Mouse (Mus musculus) mammary gland, adult 2 months (tissue): ENCODE data around the gene Hpcal4. TPM values are rescaled to one million over a fixed set of nuclear protein-coding genes. Genes with fewer than 3 reads are reported as not detected.

Source experiments
- polyA plus RNA-seq: library from polyadenylated mRNA; depleted of rRNA; stranded (reverse); fragments of >200 nt; gene quantifications from 2 replicates; pipeline ENCODE4 v1.2.3, GENCODE M21; 2012; ENCODE audit warnings: low replicate concordance; rRNA removed

The Hpcal4 gene
- polyA plus RNA-seq: 0.27 and 0.92 TPM in 2 replicates

DNA sequence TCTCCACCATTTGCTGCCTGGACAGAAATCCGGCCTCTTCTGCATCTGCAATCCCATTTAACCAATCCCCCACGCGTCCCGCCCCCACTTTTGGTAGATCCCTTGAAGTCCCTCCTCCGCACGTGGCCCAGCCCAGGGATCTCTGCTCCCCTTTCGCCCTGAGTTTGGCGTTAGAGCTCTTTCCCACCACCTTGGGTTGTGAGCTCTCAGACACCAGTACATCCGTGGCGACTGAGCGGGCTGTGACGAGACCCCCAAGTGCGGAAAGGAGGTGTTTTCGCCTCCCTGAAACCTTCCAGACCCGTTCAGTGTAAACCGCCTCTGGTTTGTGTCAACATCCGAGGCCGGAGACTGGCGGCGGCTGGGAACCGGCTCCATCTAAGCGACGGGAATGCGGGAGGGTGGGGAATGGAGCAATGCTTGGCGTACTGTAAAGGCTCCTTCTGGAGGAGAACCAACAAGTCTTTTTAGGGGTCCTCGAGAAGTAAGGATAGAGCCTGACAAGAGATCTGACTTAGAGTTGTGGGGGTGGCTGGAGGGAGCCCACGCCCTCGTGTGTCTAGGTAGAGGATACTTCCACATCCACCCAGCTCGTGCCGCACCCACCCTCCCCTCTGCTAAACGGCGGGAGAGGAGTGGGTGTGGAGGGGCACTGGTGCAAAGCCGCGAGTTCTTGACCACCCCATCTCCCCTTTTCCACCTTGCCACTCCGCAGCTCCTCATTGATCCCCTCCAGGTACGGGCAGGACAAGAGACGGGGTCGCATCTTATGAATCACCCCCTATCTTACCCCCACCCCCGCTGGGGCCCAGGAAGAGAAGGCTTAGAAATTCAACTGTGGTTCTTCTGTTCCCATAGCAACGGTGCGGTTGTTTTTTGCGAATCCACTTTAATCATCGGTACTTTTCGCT is at the start of gene Hpcal4:
Gene Hpcal4 (plus strand): TSS at position 900 of the 911 bp plus-strand sequence.

DNA sequence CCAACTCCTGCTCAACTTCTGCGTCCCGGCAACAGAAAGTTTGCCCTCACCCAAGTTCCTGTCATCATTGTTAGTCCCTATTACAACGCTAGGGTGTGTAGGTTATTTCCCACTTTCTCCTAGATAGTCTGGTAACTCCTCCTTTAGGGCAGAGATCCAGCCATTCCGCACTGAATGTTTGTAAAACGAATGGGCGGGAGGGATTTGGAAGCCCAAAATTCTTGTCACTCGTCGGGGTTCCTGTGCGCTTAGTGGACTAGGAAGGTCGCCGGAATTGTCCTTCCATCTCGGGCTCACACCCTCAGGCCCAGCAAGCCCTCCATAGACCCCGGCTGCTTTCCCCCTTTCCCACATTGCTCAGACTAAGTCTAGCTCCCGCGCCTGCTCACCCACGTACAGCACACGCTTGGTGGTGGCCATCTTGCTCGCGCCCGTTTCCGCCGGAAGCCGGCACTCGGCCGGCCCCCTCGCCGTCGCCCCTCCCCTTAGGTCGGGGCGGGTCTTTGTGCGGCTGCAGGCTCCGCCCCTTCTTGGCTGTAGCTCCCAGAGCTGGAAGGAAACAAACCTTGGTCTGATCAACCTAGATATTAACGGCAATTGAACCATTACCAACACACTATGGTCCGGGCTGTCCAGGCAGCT is 43.4 kb upstream of the Hpcal4 start, which contains the start of gene Ppie:
Gene Ppie (minus strand): TSS at position 439 of the 642 bp plus-strand sequence.

GRCm38 (mm10) chr4:123201186-123202093 is 18.4 kb downstream of the Hpcal4 start, which contains the start of gene Nt5c1a:
Gene Nt5c1a (plus strand): TSS chr4:123201504.

GRCm38 (mm10) chr4:123233492-123234084 is 50.6 kb downstream of the Hpcal4 start, which contains the start of gene Heyl:
Gene Heyl (plus strand): TSS chr4:123233556.

Other genes starting within 250 kb of the Hpcal4 start
- gene Mfsd2a, start 222.0 kb upstream of the Hpcal4 start, polyA plus RNA-seq: 16.9 and 31.4 TPM in 2 replicates
- 22.7 and 23.3 TPM in 2 replicates for gene Mycl, start 187.6 kb upstream of the Hpcal4 start, polyA plus RNA-seq
- gene Trit1, start 166.6 kb upstream of the Hpcal4 start, polyA plus RNA-seq: 7.5 and 9.3 TPM in 2 replicates
- gene Bmp8b, start 78.1 kb upstream of the Hpcal4 start, polyA plus RNA-seq: 0.31 and 0.50 TPM in 2 replicates
- gene Oxct2b, start 67.0 kb upstream of the Hpcal4 start, polyA plus RNA-seq: 0.07 TPM in 1 of 2 replicates, not detected in the other
- 12.7 and 15.0 TPM in 2 replicates for gene Ppie, start 43.3 kb upstream of the Hpcal4 start, polyA plus RNA-seq
- 0.38 and 2.9 TPM in 2 replicates for gene Nt5c1a, start 18.3 kb downstream of the Hpcal4 start, polyA plus RNA-seq
- gene Heyl, start 50.3 kb downstream of the Hpcal4 start, polyA plus RNA-seq: 5.7 and 7.5 TPM in 2 replicates
- gene Pabpc4, start 79.1 kb downstream of the Hpcal4 start, polyA plus RNA-seq: 129 and 203 TPM in 2 replicates
- gene Oxct2a, start 140.4 kb downstream of the Hpcal4 start, polyA plus RNA-seq: 0.13 and 0.43 TPM in 2 replicates
- gene Bmp8a, start 160.0 kb downstream of the Hpcal4 start, polyA plus RNA-seq: 1.9 and 5.4 TPM in 2 replicates